Mouse (Mus musculus): Measurements from ENCODE around the gene Umad1. TPM values are rescaled to one million over a fixed set of nuclear protein-coding genes. Genes with fewer than 3 reads are reported as not detected.

Gene Umad1
- total RNA-seq, 1 experiment from 2014 or later: 12.1 TPM

- no peak for ATAC-seq (replicated peaks; ENCODE audit: insufficient number of reproducible peaks, low FRiP score, low TSS enrichment, poor library complexity, severe bottlenecking)
Observed at GRCm38 (mm10) chr6:8446786-8447185, 187.7 kb downstream of the Umad1 start.

GRCm38 (mm10) chr6:8455599-8455998 is 196.5 kb downstream of the Umad1 start:
- no peak for ATAC-seq (replicated peaks; ENCODE audit: insufficient number of reproducible peaks, low FRiP score, low TSS enrichment, poor library complexity, severe bottlenecking)

GRCm38 (mm10) chr6:8458596-8458995 is 199.5 kb downstream of the Umad1 start:
- no peak for ATAC-seq (replicated peaks; ENCODE audit: insufficient number of reproducible peaks, low FRiP score, low TSS enrichment, poor library complexity, severe bottlenecking)

GRCm38 (mm10) chr6:8462447-8462846 is 203.4 kb downstream of the Umad1 start:
- ATAC-seq (replicated peaks; ENCODE audit: insufficient number of reproducible peaks, low FRiP score, low TSS enrichment, poor library complexity, severe bottlenecking): no peak

GRCm38 (mm10) chr6:8465388-8465787 is 206.3 kb downstream of the Umad1 start:
- no peak for ATAC-seq (replicated peaks; ENCODE audit: insufficient number of reproducible peaks, low FRiP score, low TSS enrichment, poor library complexity, severe bottlenecking)

GRCm38 (mm10) chr6:8465985-8466384 is 206.9 kb downstream of the Umad1 start:
- no peak for ATAC-seq (replicated peaks; ENCODE audit: insufficient number of reproducible peaks, low FRiP score, low TSS enrichment, poor library complexity, severe bottlenecking)

GRCm38 (mm10) chr6:8467667-8468337 is 208.7 kb downstream of the Umad1 start:
- ATAC-seq (replicated peaks; ENCODE audit: insufficient number of reproducible peaks, low FRiP score, low TSS enrichment, poor library complexity, severe bottlenecking): no peak

- no peak for ATAC-seq (replicated peaks; ENCODE audit: insufficient number of reproducible peaks, low FRiP score, low TSS enrichment, poor library complexity, severe bottlenecking)
Observed at GRCm38 (mm10) chr6:8469918-8470317, 210.8 kb downstream of the Umad1 start.

- no peak for ATAC-seq (replicated peaks; ENCODE audit: insufficient number of reproducible peaks, low FRiP score, low TSS enrichment, poor library complexity, severe bottlenecking)
Observed at GRCm38 (mm10) chr6:8472125-8472524, 213.0 kb downstream of the Umad1 start.

- ATAC-seq (replicated peaks; ENCODE audit: insufficient number of reproducible peaks, low FRiP score, low TSS enrichment, poor library complexity, severe bottlenecking): no peak
Observed at GRCm38 (mm10) chr6:8472915-8473314, 213.8 kb downstream of the Umad1 start.

- no peak for ATAC-seq (replicated peaks; ENCODE audit: insufficient number of reproducible peaks, low FRiP score, low TSS enrichment, poor library complexity, severe bottlenecking)
Observed at GRCm38 (mm10) chr6:8473498-8473897, 214.4 kb downstream of the Umad1 start.

GRCm38 (mm10) chr6:8474316-8474715 is 215.2 kb downstream of the Umad1 start:
- no peak for ATAC-seq (replicated peaks; ENCODE audit: insufficient number of reproducible peaks, low FRiP score, low TSS enrichment, poor library complexity, severe bottlenecking)

GRCm38 (mm10) chr6:8474820-8475219 is 215.7 kb downstream of the Umad1 start:
- no peak for ATAC-seq (replicated peaks; ENCODE audit: insufficient number of reproducible peaks, low FRiP score, low TSS enrichment, poor library complexity, severe bottlenecking)

- no peak for ATAC-seq (replicated peaks; ENCODE audit: insufficient number of reproducible peaks, low FRiP score, low TSS enrichment, poor library complexity, severe bottlenecking)
Observed at GRCm38 (mm10) chr6:8479176-8479575, 220.1 kb downstream of the Umad1 start.

GRCm38 (mm10) chr6:8484437-8485275 is 225.6 kb downstream of the Umad1 start:
- no peak for ATAC-seq (replicated peaks; ENCODE audit: insufficient number of reproducible peaks, low FRiP score, low TSS enrichment, poor library complexity, severe bottlenecking)

- ATAC-seq (replicated peaks; ENCODE audit: insufficient number of reproducible peaks, low FRiP score, low TSS enrichment, poor library complexity, severe bottlenecking): peak; percentile 88
Observed at GRCm38 (mm10) chr6:8485414-8486175, 226.5 kb downstream of the Umad1 start.

- ATAC-seq (replicated peaks; ENCODE audit: insufficient number of reproducible peaks, low FRiP score, low TSS enrichment, poor library complexity, severe bottlenecking): no peak
Observed at GRCm38 (mm10) chr6:8486391-8487043, 227.4 kb downstream of the Umad1 start.

GRCm38 (mm10) chr6:8487044-8487853 is 228.2 kb downstream of the Umad1 start:
- ATAC-seq (replicated peaks; ENCODE audit: insufficient number of reproducible peaks, low FRiP score, low TSS enrichment, poor library complexity, severe bottlenecking): no peak

All from monocyte, adult 5-6 weeks (primary cell).